Mouse (Mus musculus): ENCODE measurements around the gene Sgsh.
"Not testable (repeated sequence)": the region's sequence is repeated elsewhere in the genome, so short reads cannot be mapped to it uniquely, and the experiment has no call there.

The Sgsh gene

GRCm38 (mm10) chr11:119355443-119356385 is at the start of gene Sgsh, which contains the start of gene Slc26a11:
Gene Sgsh (minus strand): TSS chr11:119355536.
Gene Slc26a11 (plus strand): TSS chr11:119355557.
- peak; percentile 89 for DNase-seq (ENCODE audit: low spot score)

GRCm38 (mm10) chr11:119404627-119405026 is 49.3 kb upstream of the Sgsh start:
- peak; percentile 28 for DNase-seq (ENCODE audit: low spot score)

GRCm38 (mm10) chr11:119402501-119403160 is 47.3 kb upstream of the Sgsh start:
- no peak for DNase-seq (ENCODE audit: low spot score)

- DNase-seq (ENCODE audit: low spot score): no peak
Measured at GRCm38 (mm10) chr11:119396461-119396860, 41.1 kb upstream of the Sgsh start.

- no peak for DNase-seq (ENCODE audit: low spot score)
Measured at GRCm38 (mm10) chr11:119395931-119396330, 40.6 kb upstream of the Sgsh start.

GRCm38 (mm10) chr11:119395394-119395793 is 40.1 kb upstream of the Sgsh start:
- DNase-seq (ENCODE audit: low spot score): no peak

- no peak for DNase-seq (ENCODE audit: low spot score)
Measured at GRCm38 (mm10) chr11:119394210-119394609, 38.9 kb upstream of the Sgsh start.

- peak; percentile 27 for DNase-seq (ENCODE audit: low spot score)
Measured at GRCm38 (mm10) chr11:119393483-119393804, 38.1 kb upstream of the Sgsh start.

GRCm38 (mm10) chr11:119392800-119393482 is 37.6 kb upstream of the Sgsh start, which contains the start of gene Rnf213:
Gene Rnf213 (plus strand): TSS chr11:119393100.
- DNase-seq (ENCODE audit: low spot score): peak; percentile 73

- peak; percentile 76 for DNase-seq (ENCODE audit: low spot score)
Measured at GRCm38 (mm10) chr11:119392001-119392614, 36.8 kb upstream of the Sgsh start.

GRCm38 (mm10) chr11:119391386-119392000 is 36.2 kb upstream of the Sgsh start:
- no peak for DNase-seq (ENCODE audit: low spot score)

GRCm38 (mm10) chr11:119390271-119391231 is 35.2 kb upstream of the Sgsh start:
- peak; percentile 75 for DNase-seq (ENCODE audit: low spot score)

GRCm38 (mm10) chr11:119389851-119390270 is 34.5 kb upstream of the Sgsh start:
- peak; percentile 86 for DNase-seq (ENCODE audit: low spot score)

- DNase-seq (ENCODE audit: low spot score): not testable (repeated sequence)
Measured at GRCm38 (mm10) chr11:119387273-119387672, 31.9 kb upstream of the Sgsh start.

- DNase-seq (ENCODE audit: low spot score): no peak
Measured at GRCm38 (mm10) chr11:119386306-119386705, 31.0 kb upstream of the Sgsh start.

- no peak for DNase-seq (ENCODE audit: low spot score)
Measured at GRCm38 (mm10) chr11:119384904-119385303, 29.6 kb upstream of the Sgsh start.

- DNase-seq (ENCODE audit: low spot score): no peak
Measured at GRCm38 (mm10) chr11:119382338-119382850, 27.1 kb upstream of the Sgsh start.

GRCm38 (mm10) chr11:119381631-119382337 is 26.4 kb upstream of the Sgsh start:
- DNase-seq (ENCODE audit: low spot score): peak; percentile 41

GRCm38 (mm10) chr11:119378551-119378950 is 23.2 kb upstream of the Sgsh start:
- DNase-seq (ENCODE audit: low spot score): no peak
